Mouse (Mus musculus): ENCODE results near the gene Gm15091. TPM values are rescaled to one million over a fixed set of nuclear protein-coding genes. Genes with fewer than 3 reads are reported as not detected.
"Not testable (repeated sequence)": the region's sequence is repeated elsewhere in the genome, so short reads cannot be mapped to it uniquely, and the experiment has no call there.

Gene Gm15091
- polyA plus RNA-seq (2012; rRNA removed) = not detected in 2 replicates

DNA sequence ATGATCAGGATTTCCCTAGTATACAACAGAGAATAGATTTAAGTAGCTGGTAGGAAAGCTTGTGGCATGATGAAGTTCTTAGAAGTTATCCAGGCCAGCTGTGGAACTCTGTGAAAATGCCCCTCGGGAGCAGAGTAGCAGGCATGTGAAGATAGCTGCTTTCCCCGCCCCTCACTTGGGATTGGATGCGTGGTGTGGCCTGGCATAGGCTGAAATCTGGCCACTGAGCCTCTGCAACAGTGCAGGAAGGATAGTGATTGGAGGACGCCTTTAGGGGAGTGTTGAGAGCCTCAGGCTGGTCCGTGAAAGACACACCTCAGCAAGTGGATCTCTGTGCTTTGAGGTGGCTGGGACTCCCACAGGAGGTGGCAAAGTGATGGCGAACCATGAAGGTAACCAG, at the start of gene Gm15091:
Gm15091 (plus strand) TSS at position 301 of the 400 bp plus-strand sequence.
- not testable (repeated sequence) for DNase-seq (ENCODE audit: low spot score)

Other genes starting within 250 kb of the Gm15091 start
- gene Gm15097, start 157.2 kb upstream of the Gm15091 start, polyA plus RNA-seq (2012; rRNA removed) = not detected in 2 replicates

Measured in urinary bladder, adult 2 months (tissue).